In genomic region chr7:132610468-132611318, GRCm38 (mm10) we compare ENCODE assay signal across 8 mouse cellular contexts. TPM values are rescaled to one million over a fixed set of nuclear protein-coding genes. Genes with fewer than 3 reads are reported as not detected.
A peak's percentile ranks its signal among the peaks of the same experiment; 100 is the strongest.
DNase-seq lines count a peak whose midpoint lies in the region; ATAC-seq lines count a peak whose summit lies in the region.

Gene Lhpp (plus strand): TSS chr7:132610638.

- H3K9ac ChIP-seq in hindbrain, embryonic 13.5 days, result peak within 1 kb of the TSS; percentile 76

- H3K4me2 ChIP-seq in hindbrain, embryonic 13.5 days, result peak within 1 kb of the TSS; percentile 65

- no peaks in the 10 kb centered on the region for H3K36me3 ChIP-seq in hindbrain, embryonic 13.5 days

- H3K9me3 ChIP-seq in hindbrain, embryonic 13.5 days, result no peaks in the 10 kb centered on the region

- H3K27me3 ChIP-seq in hindbrain, embryonic 13.5 days, result peaks cover 15% of the 10 kb centered on the region; the same call in 1 of the 2 replicates

- H3K27ac ChIP-seq in hindbrain, embryonic 13.5 days, result 0 out of 2 replicates have a peak within 1 kb of the TSS, but pooled peaks have one; percentile 40

- peak within 1 kb of the TSS; percentile 61 for H3K4me3 ChIP-seq in hindbrain, embryonic 13.5 days

- peaks cover 11% of the 10 kb centered on the region; the same call in 1 of the 2 replicates for H3K4me1 ChIP-seq in hindbrain, embryonic 13.5 days (replicated peaks)

- ATAC-seq in hindbrain, embryonic 13.5 days (ENCODE audit: low FRiP score), result peak; percentile 89

- WGBS in hindbrain, embryonic 13.5 days, result 8% methylated on average over 44 of the region's 44 CpGs

- peak; percentile 83 for DNase-seq in T-cell, adult 2 months (ENCODE audit: low spot score)
- peak; percentile 71 to 79 for DNase-seq in cerebellum, postnatal 25 days
- peak; percentile 71 to 72 for DNase-seq in frontal cortex, postnatal 25 days (ENCODE audit: low spot score in 2 of 2)
- DNase-seq in layer of hippocampus, postnatal 25 days (ENCODE audit: extremely low spot score in 1 of 2, low spot score in 1 of 2), result peak; percentile 63 to 77
- peak; percentile 78 for DNase-seq in lung, postnatal 25 days (ENCODE audit: low spot score)
- DNase-seq in retina, adult 2 months (ENCODE audit: low read depth, low spot score), result peak; percentile 70
- DNase-seq in thymus, postnatal 25 days, result peak; percentile 73

RNA-seq across cellular contexts. Expression of gene Lhpp, which starts in this region (rescaled TPM):
- polyA plus RNA-seq in hindbrain, embryonic 13.5 days (2015; fragmentation: Nextera tagmentation; extraction: Ambion mirVana), result 30.7 and 30.9 TPM in 2 replicates
- 10 to 100 TPM; 28.0 to 30.6 TPM for total RNA-seq in layer of hippocampus, postnatal 25 days (2021)

Comparison
In these comparisons a context has a peak if more than half of its experiments do, and no peak if none do; other contexts are left out.
1. Peak in every context shown above with its lines: DNase-seq, ATAC-seq, H3K4me3 ChIP-seq and H3K27ac ChIP-seq.